1 mouse cellular context compared by ENCODE assay signal in the genomic region with DNA sequence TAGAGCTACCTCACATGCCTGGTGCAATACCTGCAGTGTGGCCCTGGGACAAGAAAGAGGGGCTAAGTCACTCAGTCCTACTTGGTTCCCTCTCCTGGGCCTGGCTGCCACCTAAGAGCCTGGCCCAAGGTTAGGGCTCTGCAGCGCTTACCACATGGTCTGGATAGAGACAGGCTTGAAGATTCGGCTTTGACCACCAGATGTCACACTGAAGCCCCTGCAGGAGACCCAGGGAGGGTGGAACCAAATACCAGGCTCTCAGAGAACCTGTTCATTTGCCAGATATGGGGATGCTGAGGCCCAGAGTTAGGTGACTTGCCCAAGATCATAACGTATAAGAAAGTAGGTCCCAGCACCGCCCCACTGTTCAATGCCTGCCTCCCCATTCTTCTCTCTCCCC.
TF ChIP-seq lines count a peak whose summit lies in the region.

No protein-coding gene starts in this region.

TF ChIP-seq in ES-E14, 5 proteins besides CTCF, POLR2A, EP300 and RAD21:
- TF ChIP-seq MAFK (IDR thresholded peaks at IDR 0.05; ENCODE audit: insufficient read depth, low read depth, low read length) (no peak), HCFC1 (IDR thresholded peaks at IDR 0.05; ENCODE audit: borderline replicate concordance, insufficient read depth, low read length) (no peak), ZNF384 (IDR thresholded peaks at IDR 0.05; ENCODE audit: low read depth, low read length) (no peak), CHD2 (IDR thresholded peaks at IDR 0.05; ENCODE audit: low read depth, low read length) (no peak), ZC3H11A (IDR thresholded peaks at IDR 0.05; ENCODE audit: borderline replicate concordance, low read depth, low read length) (no peak)
TF ChIP-seq in ES-E14: peak in this region for 0.
